Mouse (Mus musculus): ENCODE measurements around the gene Fez2.

- TF ChIP-seq POLR2A (IDR thresholded peaks at IDR 0.05; ENCODE audit: control insufficient read depth, extremely low read depth, insufficient read depth, low read length, poor library complexity) (no peak), CTCF (IDR thresholded peaks at IDR 0.05; ENCODE audit: borderline replicate concordance, control insufficient read depth, extremely low read depth, insufficient read depth, low read length, poor library complexity) (no peak)
Measured at GRCm38 (mm10) chr17:78388101-78388847, 29.7 kb downstream of the Fez2 start.

All from thymus, adult 2 months (tissue).